ENCODE assay signal across 12 mouse cellular contexts in the genomic region with DNA sequence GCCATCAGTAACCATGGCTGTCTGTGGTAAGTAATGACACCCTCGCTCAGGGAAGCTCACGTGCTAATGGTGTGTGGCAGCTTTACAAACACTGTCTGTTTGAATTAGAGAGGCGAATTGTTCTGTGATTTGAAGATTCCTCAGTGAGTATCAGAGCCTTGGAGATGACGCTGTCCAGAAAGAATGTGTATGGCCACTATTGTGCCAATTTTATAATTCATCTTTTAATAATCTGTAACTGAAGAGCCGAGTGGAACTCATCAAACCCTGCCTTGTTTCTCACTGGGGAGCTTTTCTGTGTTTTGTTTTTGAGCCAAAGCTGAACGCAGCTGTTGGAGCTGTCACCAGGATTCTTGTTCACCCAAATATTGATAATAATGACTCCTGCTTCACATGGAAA.
DNase-seq lines count a peak whose midpoint lies in the region; ATAC-seq lines count a peak whose summit lies in the region.
"Had no signal": no experiment of that assay in that cellular context is flagged by ENCODE, and none has a peak within 500 bp of the region (broad histone marks: within the 10 kb centered on the region; RNA-seq: fewer than 3 reads in every experiment).

No protein-coding gene starts in this region.

- H3K4me3 ChIP-seq in hindbrain, embryonic 15.5 days = no peak overlapping the region
- H3K4me3 ChIP-seq: neural tube, embryonic 12.5 days had no signal

- DNase-seq in heart, adult 11 months = peak; percentile 95
- no peak for DNase-seq in heart, postnatal 36 days
- DNase-seq in layer of hippocampus, adult 9-11 months = peak; percentile 39
- DNase-seq in layer of hippocampus, postnatal 10 days (ENCODE audit: low spot score in 2 of 2) = no peak
- DNase-seq in Muller cell, postnatal 12 days (ENCODE audit: inconsistent ontology term) = peak; percentile 91
- no peak for DNase-seq in left cerebral cortex, adult 18-20 months (ENCODE audit: low spot score in 2 of 2)
- no peak for DNase-seq in cerebellum, adult 18-20 months
- DNase-seq: thymus, postnatal 14 days had no signal

- H3K36me3 ChIP-seq in hindbrain, embryonic 15.5 days = no peaks in the 10 kb centered on the region
- H3K36me3 ChIP-seq: neural tube, embryonic 12.5 days had no signal

- ATAC-seq in hindbrain, embryonic 15.5 days (ENCODE audit: low FRiP score, low read depth) = no peak
- ATAC-seq: inflammation-experienced regulatory T-cells, adult 6 months had no signal

- H3K9ac ChIP-seq in hindbrain, embryonic 15.5 days = no peak overlapping the region
- H3K9ac ChIP-seq: neural tube, embryonic 12.5 days had no signal

- peak overlapping the region; percentile 51 for H3K27ac ChIP-seq in hindbrain, embryonic 15.5 days (replicated peaks)
- H3K27ac ChIP-seq: neural tube, embryonic 12.5 days had no signal

- 30% methylated on average over 6 of the region's 6 CpGs for WGBS in hindbrain, embryonic 15.5 days

- intact Hi-C loops in heart, postnatal 36 days (cut with DNase I) = no loop called here

- peaks cover 25% of the 10 kb centered on the region for H3K4me1 ChIP-seq in hindbrain, embryonic 15.5 days (replicated peaks)

- no peaks in the 10 kb centered on the region for H3K27me3 ChIP-seq in hindbrain, embryonic 15.5 days
- H3K27me3 ChIP-seq: CH12.LX; neural tube, embryonic 12.5 days had no signal

- no peaks in the 10 kb centered on the region for H3K9me3 ChIP-seq in hindbrain, embryonic 15.5 days
- H3K9me3 ChIP-seq: neural tube, embryonic 12.5 days had no signal

- no peak overlapping the region for H3K4me2 ChIP-seq in hindbrain, embryonic 15.5 days
- H3K4me2 ChIP-seq: neural tube, embryonic 12.5 days had no signal

Comparison
In these comparisons a context has a peak if more than half of its experiments do, and no peak if none do; other contexts are left out.
1. DNase-seq: peak in heart, adult 11 months (single experiment), layer of hippocampus, adult 9-11 months (single experiment) and Muller cell, postnatal 12 days (single experiment); none in heart, postnatal 36 days (0 of 2), layer of hippocampus, postnatal 10 days (0 of 2), left cerebral cortex, adult 18-20 months (0 of 2) and cerebellum, adult 18-20 months (0 of 2).